Mouse (Mus musculus) small intestine, adult 2 months (tissue): ENCODE results near the gene Kdelc2.

ENCODE experiments used
- CTCF ChIP-seq: fragments of 200-500 bp; IDR thresholded peaks from 2 replicates; pipeline ENCODE4 v1.5.1; 2012; ENCODE audit warnings: low read depth, mild to moderate bottlenecking, control low read depth, inconsistent platforms, low read length, moderate library complexity, mixed read lengths; ENCODE audit not compliant: insufficient replicate concordance, insufficient read length; ENCODE audit errors: extremely low read depth
- POLR2A ChIP-seq: fragments of 200-500 bp; IDR thresholded peaks from 2 replicates; pipeline ENCODE4 v1.6.1; 2012; ENCODE audit warnings: low read depth, mild to moderate bottlenecking, control low read depth, inconsistent platforms, low read length, moderate library complexity

- no peak for TF ChIP-seq POLR2A
- no peak for TF ChIP-seq CTCF
These were observed 3.2 kb upstream of the Kdelc2 start for GRCm38 (mm10) chr9:53380595-53380994.
